In genomic region chr17:34234926-34235325, GRCm38 (mm10) we compare ENCODE assay signal across 9 mouse cellular contexts. TPM values are rescaled to one million over a fixed set of nuclear protein-coding genes. Genes with fewer than 3 reads are reported as not detected.
DNase-seq lines count a peak whose midpoint lies in the region; ATAC-seq and TF ChIP-seq lines count a peak whose summit lies in the region.
"Had no signal": no experiment of that assay in that cellular context is flagged by ENCODE, and none has a peak within 500 bp of the region (broad histone marks: within the 10 kb centered on the region; RNA-seq: fewer than 3 reads in every experiment).

No protein-coding gene starts in this region.

- no peaks in the 10 kb centered on the region for H3K79me2 ChIP-seq in MEL (ENCODE audit: control insufficient read depth, insufficient read depth, low read length, poor library complexity)

- no peak for TF ChIP-seq EP300 in MEL (IDR thresholded peaks at IDR 0.05; ENCODE audit: low read depth in 1 of 2, low read length in 2 of 2)

- DNase-seq in MEL (ENCODE audit: low read depth, low spot score), result peak; percentile 92
- DNase-seq in fibroblast of lung, adult 2 months (ENCODE audit: low read depth), result peak; percentile 61
- peak; percentile 66 for DNase-seq in hindbrain, embryonic 14.5 days (ENCODE audit: low spot score)
- peak; percentile 71 for DNase-seq in layer of hippocampus, postnatal 14 days (ENCODE audit: low spot score in 2 of 2)
- peak; percentile 76 to 84 for DNase-seq in lung, postnatal 4 days
- DNase-seq in right cerebral cortex, postnatal 25 days, result peak; percentile 52
- no peak for DNase-seq in yolk sac, embryonic 10.5 days (ENCODE audit: low spot score)

- no peaks in the 10 kb centered on the region for H3K27me3 ChIP-seq in MEL (ENCODE audit: control insufficient read depth in 1 of 2, insufficient read depth in 2 of 2, low read length in 2 of 2)
- no peaks in the 10 kb centered on the region for H3K27me3 ChIP-seq in hindbrain, embryonic 14.5 days (ENCODE audit: control insufficient read depth, insufficient read depth, low read length)
- H3K27me3 ChIP-seq: limb, embryonic 13.5 days had no signal

- peak overlapping the region; percentile 77 for H3K9ac ChIP-seq in MEL (ENCODE audit: control insufficient read depth, low read depth, low read length, poor library complexity, severe bottlenecking)
- no peak overlapping the region for H3K9ac ChIP-seq in hindbrain, embryonic 14.5 days
- H3K9ac ChIP-seq: limb, embryonic 13.5 days had no signal

- under 1% methylated on average over 9 of the region's 9 CpGs for WGBS in bone marrow, adult 2 months
- 50% methylated on average over 9 of the region's 9 CpGs for WGBS in hindbrain, embryonic 14.5 days

- peaks cover 0 to 4% of the 10 kb centered on the region in 2 experiments; a peak in 2 of 4 replicates for H3K36me3 ChIP-seq in MEL (ENCODE audit: control insufficient read depth in 1 of 2, insufficient read depth in 2 of 2, low read length in 2 of 2)
- H3K36me3 ChIP-seq in hindbrain, embryonic 14.5 days (replicated peaks; ENCODE audit: control insufficient read depth, insufficient read depth), result no peaks in the 10 kb centered on the region
- H3K36me3 ChIP-seq: limb, embryonic 13.5 days had no signal

- TF ChIP-seq CTCF in MEL (IDR thresholded peaks at IDR 0.05 in 2 of 3, conservative IDR thresholded peaks at IDR 0.05 in 1 of 3; ENCODE audit: control insufficient read depth in 1 of 3, insufficient read depth in 1 of 3, low read depth in 2 of 3, low read length in 3 of 3, poor library complexity in 1 of 3, severe bottlenecking in 1 of 3), result peak; percentile 77 to 96 (median 93)
- peak; percentile 99 for TF ChIP-seq CTCF in bone marrow, adult 2 months (IDR thresholded peaks at IDR 0.05; ENCODE audit: control insufficient read depth, insufficient read depth, low read length)

- no peaks in the 10 kb centered on the region for H3K9me3 ChIP-seq in MEL (replicated peaks; ENCODE audit: insufficient read depth, low read length)
- no peaks in the 10 kb centered on the region for H3K9me3 ChIP-seq in hindbrain, embryonic 14.5 days (ENCODE audit: control insufficient read depth, low read length)
- H3K9me3 ChIP-seq: limb, embryonic 13.5 days had no signal

- no peak overlapping the region for H3K4me2 ChIP-seq in hindbrain, embryonic 14.5 days (replicated peaks)
- H3K4me2 ChIP-seq: limb, embryonic 13.5 days had no signal

- no peak for ATAC-seq in hindbrain, embryonic 14.5 days (ENCODE audit: low FRiP score)

- H3K4me1 ChIP-seq in MEL (ENCODE audit: control insufficient read depth in 1 of 2, insufficient read depth in 2 of 2, low read length in 2 of 2), result peaks cover 0 to 2% of the 10 kb centered on the region in 2 experiments; a peak in 1 of 4 replicates
- H3K4me1 ChIP-seq in bone marrow, adult 2 months (ENCODE audit: control insufficient read depth, insufficient read depth, low read length), result no peaks in the 10 kb centered on the region; the same call in 1 of the 2 replicates
- H3K4me1 ChIP-seq in hindbrain, embryonic 14.5 days (replicated peaks; ENCODE audit: control insufficient read depth, insufficient read depth, low read length), result no peaks in the 10 kb centered on the region
- H3K4me1 ChIP-seq: limb, embryonic 13.5 days had no signal

- H3K27ac ChIP-seq in MEL (ENCODE audit: control insufficient read depth, low read depth, low read length), result peak overlapping the region; percentile 47; the same call in 1 of the 2 replicates
- H3K27ac ChIP-seq in bone marrow, adult 2 months (ENCODE audit: control insufficient read depth, insufficient read depth, low read depth, low read length, poor library complexity), result no peak overlapping the region
- no peak overlapping the region for H3K27ac ChIP-seq in hindbrain, embryonic 14.5 days
- H3K27ac ChIP-seq: limb, embryonic 13.5 days had no signal

- TF ChIP-seq RAD21 in MEL (IDR thresholded peaks at IDR 0.05; ENCODE audit: low read depth, low read length), result peak; percentile 96

- peak overlapping the region in 1 of 2 experiments; percentile 42; a peak in 2 of 4 replicates for H3K4me3 ChIP-seq in MEL (ENCODE audit: control insufficient read depth in 1 of 2, insufficient read depth in 1 of 2, low read depth in 2 of 2, low read length in 2 of 2)
- H3K4me3 ChIP-seq in bone marrow, adult 2 months (replicated peaks; ENCODE audit: control insufficient read depth, low read depth, low read length), result no peak overlapping the region
- no peak overlapping the region for H3K4me3 ChIP-seq in hindbrain, embryonic 14.5 days (replicated peaks; ENCODE audit: low read length)
- H3K4me3 ChIP-seq: limb, embryonic 13.5 days had no signal

- TF ChIP-seq POLR2A in MEL (IDR thresholded peaks at IDR 0.05; ENCODE audit: control insufficient read depth in 1 of 2, insufficient read depth in 1 of 2, low read depth in 1 of 2, low read length in 2 of 2, poor library complexity in 1 of 2), result peak in 1 of 2 experiments; percentile 38; a peak in 1 of 4 replicates
- no peak for TF ChIP-seq POLR2A in bone marrow, adult 2 months (IDR thresholded peaks at IDR 0.05; ENCODE audit: borderline replicate concordance, control insufficient read depth, low read depth, low read length)

TF ChIP-seq in MEL, 35 proteins besides CTCF, POLR2A, EP300 and RAD21 (continues in another document):
- no peak for TF ChIP-seq RCOR1 (IDR thresholded peaks at IDR 0.05; ENCODE audit: low read depth, low read length)
- TF ChIP-seq KAT2A (conservative IDR thresholded peaks at IDR 0.05; ENCODE audit: low read depth, low read length), result no peak
- TF ChIP-seq USF1 (IDR thresholded peaks at IDR 0.05; ENCODE audit: low read depth, low read length), result no peak
- peak; percentile 94 for TF ChIP-seq ZC3H11A (IDR thresholded peaks at IDR 0.05; ENCODE audit: low read depth, low read length)
- TF ChIP-seq MAX (IDR thresholded peaks at IDR 0.05; ENCODE audit: low read length), result peak; percentile 29; the same call in 1 of the 2 replicates
- no peak for TF ChIP-seq GABPA (IDR thresholded peaks at IDR 0.05; ENCODE audit: low read depth, low read length)
- TF ChIP-seq USF2 (IDR thresholded peaks at IDR 0.05; ENCODE audit: borderline replicate concordance in 1 of 2, insufficient read depth in 1 of 2, low read depth in 1 of 2, low read length in 2 of 2), result no peak
- TF ChIP-seq TAL1 (IDR thresholded peaks at IDR 0.05; ENCODE audit: low read length), result no peak
- no peak for TF ChIP-seq ZMIZ1 (IDR thresholded peaks at IDR 0.05; ENCODE audit: low read depth, low read length)
- no peak for TF ChIP-seq MEF2A (IDR thresholded peaks at IDR 0.05; ENCODE audit: extremely low read depth, insufficient replicate concordance, low read depth, low read length, poor library complexity, severe bottlenecking)
- 0 out of 2 replicates have a peak, but pooled peaks have one; percentile 30 for TF ChIP-seq TBP (IDR thresholded peaks at IDR 0.05; ENCODE audit: low read depth, low read length)
- TF ChIP-seq E2F4 (IDR thresholded peaks at IDR 0.05; ENCODE audit: borderline replicate concordance, low read depth, low read length), result no peak
- no peak for TF ChIP-seq NELFE (IDR thresholded peaks at IDR 0.05; ENCODE audit: low read depth, low read length)
- peak; percentile 49; the same call in 1 of the 2 replicates for TF ChIP-seq ELF1 (IDR thresholded peaks at IDR 0.05; ENCODE audit: low read depth, low read length)
- TF ChIP-seq MAFK (IDR thresholded peaks at IDR 0.05; ENCODE audit: borderline replicate concordance, low read depth, low read length), result no peak

RNA-seq across cellular contexts. Expression of gene H2-Ob, which starts 3.8 kb away (rescaled TPM):
- total RNA-seq in MEL (2012; rRNA removed), result 0.75 and 0.81 TPM in 2 replicates
- polyA plus RNA-seq in MEL (2012; ENCODE audit: insufficient read depth in 1 of 2, insufficient read length in 2 of 2, low read depth in 1 of 2, low replicate concordance in 2 of 2, missing spikeins in 1 of 2), result 1 to 10 TPM in 1 of 2 experiments, not detected in 1; 2.0 TPM
- 30.9 and 72.2 TPM in 2 replicates for polyA plus RNA-seq in bone marrow, adult 2 months (2011; ENCODE audit: insufficient read depth, insufficient read length, low replicate concordance, missing spikeins)
- not detected in 2 replicates for polyA plus RNA-seq in hindbrain, embryonic 14.5 days (2014; fragmentation: Nextera tagmentation; extraction: Ambion mirVana)
- under 1 TPM in 1 of 2 experiments, not detected in 1; 0.69 TPM for total RNA-seq in layer of hippocampus, postnatal 14 days (2021)
- polyA plus RNA-seq: limb, embryonic 13.5 days had no signal

RNA-seq across cellular contexts. Expression of gene H2-Ab1, which starts 22.6 kb away (rescaled TPM):
- total RNA-seq in MEL (2012; rRNA removed), result not detected in 2 replicates
- not detected for polyA plus RNA-seq in MEL (2012; ENCODE audit: insufficient read depth in 1 of 2, insufficient read length in 2 of 2, low read depth in 1 of 2, low replicate concordance in 2 of 2, missing spikeins in 1 of 2)
- polyA plus RNA-seq in bone marrow, adult 2 months (2011; ENCODE audit: insufficient read depth, insufficient read length, low replicate concordance, missing spikeins), result 73.7 and 175 TPM in 2 replicates
- polyA plus RNA-seq in hindbrain, embryonic 14.5 days (2014; fragmentation: Nextera tagmentation; extraction: Ambion mirVana), result 0.80 and 1.8 TPM in 2 replicates
- 1 to 10 TPM; 2.3 to 2.7 TPM for total RNA-seq in layer of hippocampus, postnatal 14 days (2021)

RNA-seq across cellular contexts. Expression of gene Tap2, which starts 31.6 kb away (rescaled TPM):
- total RNA-seq in MEL (2012; rRNA removed), result 40.3 and 48.5 TPM in 2 replicates
- 10 to 100 TPM in 1 of 2 experiments, not detected in 1; 63.0 TPM for polyA plus RNA-seq in MEL (2012; ENCODE audit: insufficient read depth in 1 of 2, insufficient read length in 2 of 2, low read depth in 1 of 2, low replicate concordance in 2 of 2, missing spikeins in 1 of 2)
- polyA plus RNA-seq in bone marrow, adult 2 months (2011; ENCODE audit: insufficient read depth, insufficient read length, low replicate concordance, missing spikeins), result 50.7 and 54.8 TPM in 2 replicates
- polyA plus RNA-seq in hindbrain, embryonic 14.5 days (2014; fragmentation: Nextera tagmentation; extraction: Ambion mirVana), result 0.72 and 1.6 TPM in 2 replicates
- 1 to 10 TPM; 5.7 to 5.9 TPM for total RNA-seq in layer of hippocampus, postnatal 14 days (2021)

RNA-seq across cellular contexts. Expression of gene Psmb8, which starts 37.4 kb away (rescaled TPM):
- 129 and 144 TPM in 2 replicates for total RNA-seq in MEL (2012; rRNA removed)
- 100 to 1,000 TPM in 1 of 2 experiments, not detected in 1; 133 TPM for polyA plus RNA-seq in MEL (2012; ENCODE audit: insufficient read depth in 1 of 2, insufficient read length in 2 of 2, low read depth in 1 of 2, low replicate concordance in 2 of 2, missing spikeins in 1 of 2)
- 35.3 and 68.8 TPM in 2 replicates for polyA plus RNA-seq in bone marrow, adult 2 months (2011; ENCODE audit: insufficient read depth, insufficient read length, low replicate concordance, missing spikeins)
- polyA plus RNA-seq in hindbrain, embryonic 14.5 days (2014; fragmentation: Nextera tagmentation; extraction: Ambion mirVana), result 3.6 and 3.8 TPM in 2 replicates
- 1 to 10 TPM; 2.5 to 2.6 TPM for total RNA-seq in layer of hippocampus, postnatal 14 days (2021)

RNA-seq across cellular contexts. Expression of gene Psmb9, which starts 47.4 kb away (rescaled TPM):
- total RNA-seq in MEL (2012; rRNA removed), result 23.3 and 24.9 TPM in 2 replicates
- 10 to 100 TPM in 1 of 2 experiments, not detected in 1; 14.7 TPM for polyA plus RNA-seq in MEL (2012; ENCODE audit: insufficient read depth in 1 of 2, insufficient read length in 2 of 2, low read depth in 1 of 2, low replicate concordance in 2 of 2, missing spikeins in 1 of 2)
- polyA plus RNA-seq in bone marrow, adult 2 months (2011; ENCODE audit: insufficient read depth, insufficient read length, low replicate concordance, missing spikeins), result 111 and 156 TPM in 2 replicates
- polyA plus RNA-seq in hindbrain, embryonic 14.5 days (2014; fragmentation: Nextera tagmentation; extraction: Ambion mirVana), result 0.95 and 1.2 TPM in 2 replicates
- 1 to 10 TPM; 1.1 to 1.8 TPM for total RNA-seq in layer of hippocampus, postnatal 14 days (2021)

Comparison
In these comparisons a context has a peak if more than half of its experiments do, and no peak if none do; other contexts are left out.
1. RNA of gene H2-Ob, which starts 3.8 kb away (polyA plus RNA-seq): 30.9 to 72.2 TPM in bone marrow, adult 2 months; 2.0 TPM in MEL and not detected in hindbrain, embryonic 14.5 days; every median in the first group is over 10 times any median in the second.
2. RNA of gene H2-Ab1, which starts 22.6 kb away (polyA plus RNA-seq): 73.7 to 175 TPM in bone marrow, adult 2 months; 0.80 to 1.8 TPM in hindbrain, embryonic 14.5 days and not detected in MEL; every median in the first group is over 10 times any median in the second.